Mouse (Mus musculus) B cell, adult 2 months (primary cell): ENCODE results near the gene Dvl1.
A peak's percentile ranks its signal among the peaks of the same experiment; 100 is the strongest.

Experiments used
- DNase-seq, 2 experiments: peaks; one replicate each; pipeline ENCODE4 v3.0.0; 2022

Dvl1 gene

GRCm38 (mm10) chr4:155886330-155886729 is 39.1 kb downstream of the Dvl1 start:
- no peak for DNase-seq

- DNase-seq = no peak
Observed at GRCm38 (mm10) chr4:155887674-155888073, 40.5 kb downstream of the Dvl1 start.

GRCm38 (mm10) chr4:155888181-155888580 is 41.0 kb downstream of the Dvl1 start:
- DNase-seq = peak in 1 of 2 experiments; percentile 0

- DNase-seq = peak in 1 of 2 experiments; percentile 0
Observed at GRCm38 (mm10) chr4:155889316-155889715, 42.1 kb downstream of the Dvl1 start.

GRCm38 (mm10) chr4:155891011-155891471 is 43.8 kb downstream of the Dvl1 start:
- DNase-seq = no peak

- peak; percentile 98 for DNase-seq
Observed at GRCm38 (mm10) chr4:155891551-155892001, 44.4 kb downstream of the Dvl1 start, which contains the start of the genes Pusl1 and Acap3. Gene Pusl1 (minus strand): TSS chr4:155891781. Gene Acap3 (plus strand): TSS chr4:155891822.

GRCm38 (mm10) chr4:155892017-155892416 is 44.8 kb downstream of the Dvl1 start:
- peak; percentile 85 for DNase-seq

GRCm38 (mm10) chr4:155892438-155893211 is 45.4 kb downstream of the Dvl1 start:
- DNase-seq = peak; percentile 56 to 57

GRCm38 (mm10) chr4:155893212-155893690 is 46.0 kb downstream of the Dvl1 start:
- DNase-seq = peak; percentile 0 to 1

- peak; percentile 5 to 11 for DNase-seq
Observed at GRCm38 (mm10) chr4:155894311-155894881, 47.2 kb downstream of the Dvl1 start.

GRCm38 (mm10) chr4:155895216-155895615 is 48.0 kb downstream of the Dvl1 start:
- peak; percentile 0 for DNase-seq

- DNase-seq = peak; percentile 57 to 69
Observed at GRCm38 (mm10) chr4:155895826-155896225, 48.6 kb downstream of the Dvl1 start.

GRCm38 (mm10) chr4:155896461-155896860 is 49.3 kb downstream of the Dvl1 start:
- DNase-seq = no peak

GRCm38 (mm10) chr4:155898318-155898717 is 51.1 kb downstream of the Dvl1 start:
- DNase-seq = no peak

- no peak for DNase-seq
Observed at GRCm38 (mm10) chr4:155899355-155899754, 52.2 kb downstream of the Dvl1 start.

GRCm38 (mm10) chr4:155901205-155901604 is 54.0 kb downstream of the Dvl1 start:
- no peak for DNase-seq

GRCm38 (mm10) chr4:155903246-155903645 is 56.0 kb downstream of the Dvl1 start:
- peak in 1 of 2 experiments; percentile 0 for DNase-seq

- DNase-seq = peak in 1 of 2 experiments; percentile 33
Observed at GRCm38 (mm10) chr4:155904318-155905102, 57.3 kb downstream of the Dvl1 start.

- peak in 1 of 2 experiments; percentile 1 for DNase-seq
Observed at GRCm38 (mm10) chr4:155905634-155906033, 58.4 kb downstream of the Dvl1 start.

- peak in 1 of 2 experiments; percentile 0 for DNase-seq
Observed at GRCm38 (mm10) chr4:155906125-155906524, 58.9 kb downstream of the Dvl1 start.

- no peak for DNase-seq
Observed at GRCm38 (mm10) chr4:155907003-155907402, 59.8 kb downstream of the Dvl1 start.

- peak in 1 of 2 experiments; percentile 0 for DNase-seq
Observed at GRCm38 (mm10) chr4:155908281-155908680, 61.1 kb downstream of the Dvl1 start.

- DNase-seq = no peak
Observed at GRCm38 (mm10) chr4:155908751-155909150, 61.5 kb downstream of the Dvl1 start.
